Mouse (Mus musculus) forebrain, embryonic 14.5 days (tissue): ENCODE results near the gene Trim38. TPM values are rescaled to one million over a fixed set of nuclear protein-coding genes. Genes with fewer than 3 reads are reported as not detected.

Source experiments
- ATAC-seq: fragments of 200-750 bp; cut with Nextera tagmentation; 2 replicates; pipeline ENCODE4 v1.8.0; 2017; ENCODE audit warnings: mild to moderate bottlenecking, moderate library complexity
- DNase-seq: peaks from one replicate; pipeline ENCODE4 v3.0.0-alpha.2; 2015; ENCODE audit warnings: low spot score
- H3K27ac ChIP-seq: fragments of 300-500 bp; sonication (generic); 2 replicates; pipeline ENCODE4 v1.5.1; 2014; ENCODE audit warnings: low read depth, mild to moderate bottlenecking, control low read depth, low read length, moderate library complexity
- H3K27me3 ChIP-seq: fragments of 300-500 bp; sonication (generic); replicated peaks from 2 replicates; pipeline ENCODE4 v1.6.1; 2014; ENCODE audit warnings: low read length, control low read depth, mixed read lengths; ENCODE audit not compliant: control insufficient read depth, insufficient read depth
- H3K36me3 ChIP-seq: fragments of 300-500 bp; sonication (generic); 2 replicates; pipeline ENCODE4 v1.6.1; 2014; ENCODE audit warnings: low read length, control low read depth; ENCODE audit not compliant: control insufficient read depth, insufficient read depth
- H3K4me1 ChIP-seq: fragments of 300-500 bp; sonication (generic); 2 replicates; pipeline ENCODE4 v1.6.1; 2014; ENCODE audit warnings: antibody characterized with exemption, low read length, control low read depth; ENCODE audit not compliant: control insufficient read depth, insufficient read depth
- H3K4me2 ChIP-seq: fragments of 300-500 bp; sonication (generic); 2 replicates; pipeline ENCODE4 v1.6.1; 2014; ENCODE audit warnings: mild to moderate bottlenecking, control low read depth, low read length
- H3K4me3 ChIP-seq: fragments of 300-500 bp; sonication (generic); 2 replicates; pipeline ENCODE4 v1.5.1; 2014; ENCODE audit warnings: low read depth, low read length, control low read depth
- H3K9ac ChIP-seq: fragments of 300-500 bp; sonication (generic); 2 replicates; pipeline ENCODE4 v1.6.1; 2014; ENCODE audit warnings: mild to moderate bottlenecking, low read length, control low read depth, moderate library complexity
- H3K9me3 ChIP-seq: fragments of 300-500 bp; sonication (generic); replicated peaks from 2 replicates; pipeline ENCODE4 v1.6.1; 2016; ENCODE audit warnings: low read length, control low read depth, mixed read lengths; ENCODE audit not compliant: control insufficient read depth
- WGBS: fragments of 180-500 bp; shearing (Covaris S2); extraction: QIAGEN DNeasy Blood & Tissue Kit; methylation state at CpG from one replicate; pipeline ENCODE4 v1.1.7; 2014; 5-methylcytosine and 5-hydroxymethylcytosine counted together
- polyA plus RNA-seq: library from polyadenylated mRNA; unstranded; fragments of >200 nt; fragmentation: Nextera tagmentation; extraction: Ambion mirVana; gene quantifications from 2 replicates; pipeline ENCODE4 v1.2.1, GENCODE M21; 2014

The Trim38 gene
- polyA plus RNA-seq, 1 experiment from 2014 or later, result not detected

DNA sequence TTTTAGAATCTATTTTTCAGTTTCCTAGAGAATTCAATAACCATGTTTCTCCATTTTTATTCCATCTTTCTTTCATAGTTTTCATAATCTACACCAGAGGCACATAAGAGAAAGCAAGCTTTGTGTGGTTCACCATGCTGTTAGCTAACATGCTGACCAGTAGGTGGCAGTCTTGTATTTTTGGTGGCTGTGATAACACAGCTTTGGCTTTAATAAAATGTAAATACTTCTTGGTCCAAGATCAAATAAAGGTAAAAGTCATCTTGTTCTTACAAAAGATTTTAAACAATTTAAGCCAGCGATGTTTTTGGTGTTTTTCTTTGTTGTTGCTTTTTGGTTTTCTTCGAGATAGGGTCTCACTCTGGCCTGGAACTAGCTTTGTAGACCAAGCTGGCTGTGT, 22.8 kb downstream of the Trim38 start:
- Histone ChIP-seq H3K4me1 (no peaks in the 10 kb centered on the region), H3K4me3 (no peak overlapping the region), H3K4me2 (no peak overlapping the region), H3K9me3 (no peaks in the 10 kb centered on the region), H3K27ac (no peak overlapping the region), H3K9ac (no peak overlapping the region), H3K36me3 (no peaks in the 10 kb centered on the region), H3K27me3 (no peaks in the 10 kb centered on the region)
- peak; percentile 80 for ATAC-seq
- 43% methylated on average over 2 of the region's 2 CpGs for WGBS
- DNase-seq, result peak; percentile 87

DNA sequence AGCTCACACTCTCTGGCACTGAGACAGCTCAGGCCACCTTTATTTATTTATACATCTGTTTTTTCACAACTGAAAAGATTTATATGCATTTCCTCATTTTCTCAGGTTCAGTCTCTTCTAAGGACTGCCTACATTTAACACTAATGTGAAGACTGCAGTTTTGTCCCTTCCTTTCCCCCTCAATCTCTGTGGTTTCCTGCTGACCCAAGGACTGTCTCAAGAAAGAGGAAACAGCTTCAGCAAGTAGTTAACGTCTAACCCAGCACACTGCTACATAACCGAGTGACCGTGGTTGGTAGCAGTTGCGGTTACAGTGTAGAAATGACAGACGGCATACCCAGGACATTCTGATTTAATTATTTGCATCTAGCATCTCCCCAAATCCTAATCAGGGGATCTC, 29.7 kb downstream of the Trim38 start:
- ATAC-seq (no peak), DNase-seq (no peak)
- H3K36me3 ChIP-seq, result no peaks in the 10 kb centered on the region
- H3K27me3 ChIP-seq, result no peaks in the 10 kb centered on the region
- no peak overlapping the region for H3K4me2 ChIP-seq
- no peaks in the 10 kb centered on the region for H3K9me3 ChIP-seq
- no peak overlapping the region for H3K9ac ChIP-seq
- H3K4me3 ChIP-seq, result no peak overlapping the region
- no peak overlapping the region for H3K27ac ChIP-seq
- WGBS, result 87% methylated on average over 5 of the region's 5 CpGs
- H3K4me1 ChIP-seq, result no peaks in the 10 kb centered on the region

DNA sequence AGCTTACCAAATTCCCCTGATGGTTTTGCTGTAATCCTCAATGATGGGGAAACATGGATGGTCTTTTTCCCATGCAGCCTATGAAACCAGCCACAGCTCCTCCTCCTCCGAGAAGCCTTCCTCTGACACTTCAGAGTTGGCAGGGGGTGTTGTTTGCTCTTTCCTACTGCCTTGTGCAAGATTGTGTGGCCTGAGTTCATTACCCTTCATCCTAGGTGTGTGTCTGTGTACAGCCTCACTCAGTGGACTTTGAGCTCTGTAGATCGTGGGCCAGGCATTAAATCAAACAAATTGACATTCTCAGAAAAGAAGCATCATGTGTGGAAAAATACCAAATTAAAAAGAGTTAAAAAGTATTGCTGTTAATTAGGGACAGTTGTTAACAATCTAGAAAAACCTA, 34.8 kb downstream of the Trim38 start:
- Histone ChIP-seq H3K4me1 (no peaks in the 10 kb centered on the region), H3K4me2 (no peak overlapping the region), H3K9ac (no peak overlapping the region), H3K27ac (no peak overlapping the region), H3K4me3 (no peak overlapping the region), H3K9me3 (no peaks in the 10 kb centered on the region), H3K27me3 (no peaks in the 10 kb centered on the region), H3K36me3 (no peaks in the 10 kb centered on the region)
- DNase-seq (no peak), ATAC-seq (no peak)
- 80% methylated on average over 2 of the region's 2 CpGs for WGBS

DNA sequence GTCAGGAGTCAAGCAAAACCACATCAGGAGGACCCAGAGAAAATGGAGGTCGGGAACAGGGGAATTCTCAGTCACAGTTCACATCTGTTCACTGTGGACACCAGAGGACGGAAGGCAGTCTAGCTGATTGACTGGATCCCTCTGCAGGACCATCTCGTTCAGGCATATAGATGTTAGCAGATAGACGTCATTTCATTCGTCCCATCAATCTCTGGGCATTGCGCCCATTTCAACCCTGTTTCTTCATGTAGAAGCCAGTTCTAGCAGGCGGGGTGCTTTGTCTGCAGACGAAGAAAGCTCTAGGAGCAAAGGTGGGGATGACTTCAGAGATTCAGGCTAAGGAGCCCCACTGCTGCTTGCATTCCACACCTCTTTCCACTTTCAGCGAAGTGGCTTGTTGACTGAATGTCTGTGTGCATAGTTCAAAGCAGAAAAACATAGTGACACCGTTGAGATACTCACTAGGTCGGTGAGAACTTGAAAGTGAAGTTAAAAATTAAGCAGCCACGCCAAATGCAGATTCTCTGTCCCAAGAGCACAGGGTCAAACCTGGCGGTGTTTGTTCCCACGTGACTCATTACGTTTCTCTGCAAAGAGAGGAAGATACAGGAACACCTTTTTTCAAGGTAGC, 36.8 kb downstream of the Trim38 start, which contains the start of gene Slc17a2:
TSS of gene Slc17a2 (plus strand) at position 572 of the 631 bp plus-strand sequence.
- H3K9me3 ChIP-seq, result no peaks in the 10 kb centered on the region
- H3K36me3 ChIP-seq, result no peaks in the 10 kb centered on the region
- H3K27me3 ChIP-seq, result no peaks in the 10 kb centered on the region
- H3K9ac ChIP-seq, result no peak within 1 kb of the TSS
- 88% methylated on average over 15 of the region's 15 CpGs for WGBS
- H3K4me3 ChIP-seq, result no peak within 1 kb of the TSS
- no peak within 1 kb of the TSS for H3K27ac ChIP-seq
- H3K4me1 ChIP-seq, result no peaks in the 10 kb centered on the region
- H3K4me2 ChIP-seq, result no peak within 1 kb of the TSS
- no peak for ATAC-seq
- no peak for DNase-seq

DNA sequence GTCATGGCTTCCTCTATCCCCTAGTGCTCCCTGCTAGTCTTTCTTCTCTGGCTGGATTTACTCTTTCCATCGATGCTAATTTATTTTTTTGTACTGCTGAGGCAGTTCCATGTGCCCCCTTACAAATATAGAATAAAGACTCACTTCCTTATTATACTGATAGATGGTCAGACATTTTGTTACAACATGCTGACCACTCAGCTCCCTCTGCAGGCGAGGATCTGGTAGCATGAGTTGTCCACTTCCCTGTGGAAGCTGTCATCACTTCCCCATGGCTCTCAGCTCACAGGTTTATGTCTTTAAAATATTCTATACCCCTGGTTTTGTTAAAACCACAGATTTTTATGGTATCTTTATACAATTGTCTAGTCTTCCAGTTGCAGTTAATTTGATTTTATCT, 46.4 kb downstream of the Trim38 start:
- no peaks in the 10 kb centered on the region for H3K9me3 ChIP-seq
- DNase-seq (no peak), ATAC-seq (no peak)
- no peaks in the 10 kb centered on the region for H3K4me1 ChIP-seq
- H3K36me3 ChIP-seq, result no peaks in the 10 kb centered on the region
- no peaks in the 10 kb centered on the region for H3K27me3 ChIP-seq
- H3K4me2 ChIP-seq, result no peak overlapping the region
- no peak overlapping the region for H3K4me3 ChIP-seq
- H3K27ac ChIP-seq, result no peak overlapping the region
- H3K9ac ChIP-seq, result no peak overlapping the region
- 79% methylated on average over 2 of the region's 2 CpGs for WGBS

DNA sequence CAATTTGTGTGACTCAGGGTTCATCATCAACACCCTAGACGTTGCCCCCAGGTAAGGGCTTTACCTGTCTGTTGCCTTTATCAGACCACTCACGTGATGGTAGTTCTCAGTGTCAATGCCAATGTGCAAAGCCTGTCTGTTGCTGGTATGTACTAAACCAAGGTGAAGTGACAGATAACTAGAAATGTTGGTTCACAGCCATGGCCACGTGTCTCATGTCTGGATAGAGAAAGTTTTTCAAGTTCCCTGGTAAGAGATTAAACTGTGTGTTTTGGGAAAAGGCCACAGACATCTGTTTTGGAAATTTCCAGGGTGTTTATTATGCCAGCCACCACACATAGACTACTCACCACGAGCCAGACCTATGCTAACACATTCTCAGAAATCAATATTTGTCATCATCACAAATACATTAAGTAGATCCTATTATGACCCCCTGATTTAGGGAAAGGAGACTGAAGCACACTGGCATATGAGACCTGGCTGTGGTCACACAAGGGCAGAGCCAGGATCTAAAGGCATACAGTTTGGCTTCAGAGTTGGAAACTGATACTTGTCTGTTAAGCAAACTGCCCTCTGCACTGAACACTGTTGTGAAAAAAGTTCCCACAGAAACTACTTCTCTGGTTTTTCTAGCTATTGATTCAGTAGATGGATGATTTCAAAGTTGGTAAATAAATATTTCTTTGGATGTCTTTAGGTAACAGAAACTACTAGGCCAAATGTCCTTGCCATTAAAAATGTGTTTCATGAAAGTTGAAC, 50.6 kb downstream of the Trim38 start:
- H3K4me3 ChIP-seq, result no peak overlapping the region
- no peak overlapping the region for H3K9ac ChIP-seq
- no peak overlapping the region for H3K27ac ChIP-seq
- no peak for ATAC-seq
- no peaks in the 10 kb centered on the region for H3K36me3 ChIP-seq
- no peaks in the 10 kb centered on the region for H3K4me1 ChIP-seq
- WGBS, result 73% methylated on average over 4 of the region's 4 CpGs
- H3K27me3 ChIP-seq, result no peaks in the 10 kb centered on the region
- no peak for DNase-seq
- no peak overlapping the region for H3K4me2 ChIP-seq
- H3K9me3 ChIP-seq, result no peaks in the 10 kb centered on the region

DNA sequence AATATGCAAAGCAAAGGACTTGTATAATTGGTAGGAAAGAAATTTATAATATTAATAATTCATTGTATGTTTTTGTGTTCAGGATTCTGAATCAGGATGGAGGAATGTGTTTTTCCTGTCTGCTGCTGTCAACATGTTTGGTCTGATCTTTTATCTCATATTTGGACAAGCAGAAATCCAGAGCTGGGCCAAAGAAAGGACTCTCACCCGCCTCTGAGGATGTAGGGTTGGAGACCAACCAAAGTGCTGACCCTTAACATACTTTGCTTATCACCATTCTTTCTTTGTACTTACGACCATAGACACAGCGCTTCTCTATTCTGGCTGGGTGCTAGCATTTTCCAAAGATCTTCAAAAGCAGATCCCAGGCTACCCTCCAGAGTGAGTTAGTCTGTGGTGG, 52.5 kb downstream of the Trim38 start:
- ATAC-seq, result no peak
- WGBS, result 85% methylated on average over 3 of the region's 3 CpGs

DNA sequence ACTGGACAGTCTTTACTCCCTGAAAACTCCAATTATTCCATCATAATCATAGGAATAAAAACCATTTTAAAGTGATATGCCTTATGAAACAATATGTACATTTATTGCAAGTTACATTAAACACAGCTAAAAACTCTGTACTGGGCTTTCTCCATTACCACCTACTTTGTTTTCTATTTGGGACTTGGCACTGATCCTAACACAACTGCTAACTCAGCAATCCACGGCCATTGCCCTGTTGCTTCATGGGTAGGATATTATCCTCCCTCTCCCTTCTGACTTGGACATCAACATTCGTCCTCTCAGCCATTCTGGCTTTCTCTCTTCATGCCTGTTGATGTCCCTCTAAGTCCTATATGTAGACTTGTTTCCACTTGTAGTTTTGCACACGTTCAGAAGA, 56.9 kb downstream of the Trim38 start:
- Histone ChIP-seq H3K27ac (no peak overlapping the region), H3K9me3 (no peaks in the 10 kb centered on the region), H3K4me2 (no peak overlapping the region), H3K4me3 (no peak overlapping the region), H3K36me3 (no peaks in the 10 kb centered on the region), H3K4me1 (no peaks in the 10 kb centered on the region), H3K27me3 (no peaks in the 10 kb centered on the region), H3K9ac (no peak overlapping the region)
- WGBS, result 76% methylated on average over 3 of the region's 3 CpGs
- ATAC-seq, result no peak
- DNase-seq, result no peak

More for the DNA sequence above, 52.5 kb downstream of the Trim38 start:
- Histone ChIP-seq H3K36me3 (no peaks in the 10 kb centered on the region), H3K9ac (no peak overlapping the region), H3K27me3 (no peaks in the 10 kb centered on the region), H3K27ac (no peak overlapping the region), H3K4me3 (no peak overlapping the region), H3K9me3 (no peaks in the 10 kb centered on the region), H3K4me1 (no peaks in the 10 kb centered on the region), H3K4me2 (no peak overlapping the region)
- no peak for DNase-seq

DNA sequence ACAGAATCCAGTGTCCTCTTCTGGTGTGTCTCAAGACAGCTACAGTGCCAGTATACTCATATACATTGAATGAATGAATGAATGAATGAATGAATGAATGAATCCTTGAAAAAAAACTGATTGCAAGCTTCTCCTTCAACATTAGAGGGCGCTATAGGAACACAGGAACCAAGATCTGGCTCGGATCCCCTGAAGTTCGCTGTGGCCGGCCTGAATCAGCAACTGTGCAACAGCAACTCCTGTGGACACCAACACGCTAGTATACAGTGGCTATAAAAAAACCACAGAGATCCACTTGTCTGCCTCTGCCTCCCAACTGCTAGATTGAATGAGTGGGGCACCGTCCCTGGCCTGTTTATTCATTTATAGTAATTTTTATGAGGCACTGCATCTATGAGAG, 63.3 kb downstream of the Trim38 start:
- peak; percentile 69 for DNase-seq

More for the DNA sequence above, 63.3 kb downstream of the Trim38 start:
- Histone ChIP-seq H3K9ac (no peak overlapping the region), H3K4me1 (no peaks in the 10 kb centered on the region), H3K27me3 (no peaks in the 10 kb centered on the region), H3K27ac (no peak overlapping the region), H3K36me3 (no peaks in the 10 kb centered on the region), H3K9me3 (no peaks in the 10 kb centered on the region), H3K4me3 (no peak overlapping the region), H3K4me2 (no peak overlapping the region)
- 14% methylated on average over 6 of the region's 6 CpGs for WGBS
- ATAC-seq, result no peak
